Mouse (Mus musculus) testis, adult 2 months (tissue): ENCODE measurements at regions not wholly inside any gene's neighbourhood (a gene's known extent, or its start where the extent isn't known, plus 50 kb on each side); places are given as distances from the start of the nearest gene placed in this dataset.

Experiments used
- CTCF ChIP-seq: fragments of 200-500 bp; IDR thresholded peaks from 2 replicates; pipeline ENCODE4 v1.5.1; 2012; ENCODE audit warnings: low read depth, mild to moderate bottlenecking, inconsistent platforms, low read length, moderate library complexity; ENCODE audit not compliant: control insufficient read depth, insufficient read depth, insufficient replicate concordance
- POLR2A ChIP-seq: fragments of 200-500 bp; IDR thresholded peaks from 2 replicates; pipeline ENCODE4 v1.6.1; 2012; ENCODE audit warnings: low read depth, mild to moderate bottlenecking, inconsistent platforms, low read length, moderate library complexity; ENCODE audit not compliant: control insufficient read depth

DNA sequence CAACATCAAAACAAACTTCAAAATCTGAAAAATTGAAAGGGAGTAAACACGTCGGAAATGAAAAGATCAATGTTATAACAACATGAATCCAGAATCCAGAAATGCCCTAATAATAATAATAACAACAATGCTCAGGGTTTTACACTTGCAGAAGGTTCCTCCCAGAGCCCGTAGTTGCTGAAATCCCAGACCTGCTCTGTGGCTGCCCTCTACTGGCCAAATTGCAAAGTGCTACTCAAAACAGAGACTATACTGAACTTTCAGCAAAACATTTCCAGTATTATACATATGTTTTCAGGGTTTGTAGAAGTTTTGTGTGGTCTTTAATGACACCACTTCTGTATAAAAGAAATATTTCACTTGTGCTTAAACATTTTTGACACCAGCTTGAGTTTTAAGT lies 2779.9 kb downstream of the 9330182O14Rik start:
- no peak for TF ChIP-seq POLR2A
- TF ChIP-seq CTCF, result peak; percentile 44; the same call in 1 of the 2 replicates
